Mouse (Mus musculus): ENCODE data around the gene Tbxa2r. TPM values are rescaled to one million over a fixed set of nuclear protein-coding genes. Genes with fewer than 3 reads are reported as not detected.

Tbxa2r gene
- total RNA-seq, 2 experiments from 2014 or later: 1.9 to 2.9 TPM

Other genes with a start within 250 kb of the Tbxa2r start
- gene Creb3l3, start 229.9 kb upstream of the Tbxa2r start, total RNA-seq (2021): under 1 TPM; 0.41 to 0.45 TPM
- gene Map2k2, start 222.8 kb upstream of the Tbxa2r start, total RNA-seq (2021): 100 to 1,000 TPM; 139 to 150 TPM
- 10 to 100 TPM; 38.4 to 45.2 TPM for gene Zbtb7a, start 193.5 kb upstream of the Tbxa2r start, total RNA-seq (2021)
- 10 to 100 TPM; 26.7 to 29.7 TPM for gene Pias4, start 160.8 kb upstream of the Tbxa2r start, total RNA-seq (2021)
- 1,000 to 10,000 TPM; 1,075 to 1,131 TPM for gene Eef2, start 152.1 kb upstream of the Tbxa2r start, total RNA-seq (2021)
- gene Dapk3, start 145.7 kb upstream of the Tbxa2r start, total RNA-seq (2021): 10 to 100 TPM; 66.1 to 67.9 TPM
- gene 4930442H23Rik, start 144.9 kb upstream of the Tbxa2r start, total RNA-seq (2021): not detected
- under 1 TPM in 1 of 2 experiments, not detected in 1; 0.18 TPM for gene Nmrk2, start 126.7 kb upstream of the Tbxa2r start, total RNA-seq (2021)
- gene Atcay, start 97.9 kb upstream of the Tbxa2r start, total RNA-seq (2021): 100 to 1,000 TPM; 170 to 177 TPM
- gene Zfr2, start 95.6 kb upstream of the Tbxa2r start, total RNA-seq (2021): 10 to 100 TPM; 58.0 to 66.8 TPM
- 100 to 1,000 TPM; 222 to 266 TPM for gene Matk, start 75.8 kb upstream of the Tbxa2r start, total RNA-seq (2021)
- 10 to 100 TPM; 36.1 to 42.5 TPM for gene Mrpl54, start 61.8 kb upstream of the Tbxa2r start, total RNA-seq (2021)
- gene Apba3, start 61.8 kb upstream of the Tbxa2r start, total RNA-seq (2021): 10 to 100 TPM; 31.3 to 37.4 TPM
- gene Tjp3, start 37.1 kb upstream of the Tbxa2r start, total RNA-seq (2021): 1 to 10 TPM; 1.4 to 2.3 TPM
- gene Pip5k1c, start 35.8 kb upstream of the Tbxa2r start, total RNA-seq (2021): 100 to 1,000 TPM; 305 to 311 TPM
- gene Cactin, start 7.6 kb upstream of the Tbxa2r start, total RNA-seq (2021): 10 to 100 TPM; 24.7 to 25.6 TPM
- gene Gipc3, start 14.5 kb downstream of the Tbxa2r start, total RNA-seq (2021): 1 to 10 TPM in 1 of 2 experiments, under 1 TPM in 1; 0.94 to 1.2 TPM
- 10 to 100 TPM; 25.1 to 30.9 TPM for gene Hmg20b, start 21.7 kb downstream of the Tbxa2r start, total RNA-seq (2021)
- gene Mfsd12, start 28.8 kb downstream of the Tbxa2r start, total RNA-seq (2021): 10 to 100 TPM; 37.0 to 40.8 TPM
- gene 4930404N11Rik, start 37.1 kb downstream of the Tbxa2r start, total RNA-seq (2021): under 1 TPM; 0.57 to 0.74 TPM
- 10 to 100 TPM; 81.2 to 85.2 TPM for gene Fzr1, start 49.8 kb downstream of the Tbxa2r start, total RNA-seq (2021)
- gene Dohh, start 55.7 kb downstream of the Tbxa2r start, total RNA-seq (2021): 10 to 100 TPM; 72.0 to 77.3 TPM
- gene Gm48551, start 55.7 kb downstream of the Tbxa2r start, total RNA-seq (2021): 1 to 10 TPM; 2.3 to 4.5 TPM
- 1 to 10 TPM; 1.1 to 3.5 TPM for gene Gm48552, start 60.3 kb downstream of the Tbxa2r start, total RNA-seq (2021)
- 1 to 10 TPM; 2.6 to 3.0 TPM for gene Smim24, start 64.3 kb downstream of the Tbxa2r start, total RNA-seq (2021)
- gene Nfic, start 126.9 kb downstream of the Tbxa2r start, total RNA-seq (2021): 10 to 100 TPM; 51.2 to 55.8 TPM
- 100 to 1,000 TPM; 259 to 261 TPM for gene Celf5, start 154.0 kb downstream of the Tbxa2r start, total RNA-seq (2021)
- gene Ncln, start 167.7 kb downstream of the Tbxa2r start, total RNA-seq (2021): 100 to 1,000 TPM in 1 of 2 experiments, 10 to 100 TPM in 1; 89.3 to 116 TPM
- gene S1pr4, start 171.4 kb downstream of the Tbxa2r start, total RNA-seq (2021): under 1 TPM in 1 of 2 experiments, not detected in 1; 0.30 TPM
- gene Gna15, start 195.5 kb downstream of the Tbxa2r start, total RNA-seq (2021): 1 to 10 TPM; 1.9 to 3.2 TPM
- 100 to 1,000 TPM; 124 to 125 TPM for gene Gna11, start 216.5 kb downstream of the Tbxa2r start, total RNA-seq (2021)
- 100 to 1,000 TPM; 582 to 612 TPM for gene Aes, start 230.8 kb downstream of the Tbxa2r start, total RNA-seq (2021)
- gene Tle2, start 245.8 kb downstream of the Tbxa2r start, total RNA-seq (2021): 10 to 100 TPM; 25.6 to 26.6 TPM

All from layer of hippocampus, postnatal 10 days (tissue).